Mouse (Mus musculus) kidney, embryonic 14.5 days (tissue): ENCODE measurements around the gene Sorcs2. TPM values are rescaled to one million over a fixed set of nuclear protein-coding genes. Genes with fewer than 3 reads are reported as not detected.
A peak's percentile ranks its signal among the peaks of the same experiment; 100 is the strongest.

ENCODE experiments used
- ATAC-seq: fragments of 200-750 bp; cut with Nextera tagmentation; 2 replicates; pipeline ENCODE4 v1.8.0; 2017; ENCODE audit warnings: moderate number of reproducible peaks, mild to moderate bottlenecking, moderate TSS enrichment, moderate library complexity; ENCODE audit not compliant: low FRiP score, low TSS enrichment
- H3K27ac ChIP-seq: fragments of 300-500 bp; sonication (generic); 2 replicates; pipeline ENCODE4 v1.5.1; 2014; ENCODE audit warnings: low read depth, mild to moderate bottlenecking, low read length, moderate library complexity, mixed read lengths
- H3K27me3 ChIP-seq: fragments of 300-500 bp; sonication (generic); 2 replicates; pipeline ENCODE4 v1.6.1; 2014; ENCODE audit warnings: mild to moderate bottlenecking, low read length; ENCODE audit not compliant: control insufficient read depth, insufficient read depth
- H3K36me3 ChIP-seq: fragments of 300-500 bp; sonication (generic); 2 replicates; pipeline ENCODE4 v1.6.1; 2014; ENCODE audit warnings: low read length, mixed read lengths; ENCODE audit not compliant: control insufficient read depth, insufficient read depth
- H3K4me1 ChIP-seq: fragments of 300-500 bp; sonication (generic); 2 replicates; pipeline ENCODE4 v1.6.1; 2014; ENCODE audit warnings: low read length, mixed read lengths; ENCODE audit not compliant: control insufficient read depth, insufficient read depth
- H3K4me2 ChIP-seq: fragments of 300-500 bp; sonication (generic); replicated peaks from 2 replicates; pipeline ENCODE4 v1.6.1; 2014; ENCODE audit warnings: low read depth, mild to moderate bottlenecking, low read length
- H3K4me3 ChIP-seq: fragments of 300-500 bp; sonication (generic); 2 replicates; pipeline ENCODE4 v1.5.1; 2014; ENCODE audit warnings: mild to moderate bottlenecking, low read length
- H3K9ac ChIP-seq: fragments of 300-500 bp; sonication (generic); 2 replicates; pipeline ENCODE4 v1.6.1; 2014; ENCODE audit warnings: low read depth, mild to moderate bottlenecking, low read length, moderate library complexity
- H3K9me3 ChIP-seq: fragments of 300-500 bp; sonication (generic); 2 replicates; pipeline ENCODE4 v1.6.1; 2016; ENCODE audit warnings: low read length; ENCODE audit not compliant: control insufficient read depth
- WGBS: fragments of 180-500 bp; shearing (Covaris S2); extraction: QIAGEN DNeasy Blood & Tissue Kit; methylation state at CpG from one replicate; pipeline ENCODE4 v1.1.7; 2014; 5-methylcytosine and 5-hydroxymethylcytosine counted together
- microRNA-seq: library from miRNA; unstranded; fragments of <30 nt; microRNA quantifications from one replicate; pipeline ENCODE4, GENCODE M21; 2016
- polyA plus RNA-seq: library from polyadenylated mRNA; unstranded; fragments of >200 nt; fragmentation: Nextera tagmentation; extraction: Ambion mirVana; gene quantifications from 2 replicates; pipeline ENCODE4 v1.2.1, GENCODE M21; 2014

Sorcs2 gene
- polyA plus RNA-seq, 1 experiment from 2014 or later = 10.3 TPM

- Histone ChIP-seq H3K9me3 (no peaks in the 10 kb centered on the region), H3K27me3 (no peaks in the 10 kb centered on the region), H3K4me2 (no peak overlapping the region), H3K27ac (no peak overlapping the region), H3K36me3 (peaks cover 51% of the 10 kb centered on the region; the same call in 1 of the 2 replicates), H3K9ac (no peak overlapping the region), H3K4me1 (peaks cover 44% of the 10 kb centered on the region), H3K4me3 (no peak overlapping the region)
- no peak for ATAC-seq
- 49% methylated on average over 3 of the region's 3 CpGs for WGBS
Observed at GRCm38 (mm10) chr5:35969857-35970256, 428.1 kb downstream of the Sorcs2 start.

Small RNA genes lying within 50 kb of the gene (microRNA-seq; reads per million reads assigned to microRNA genes)
- gene Mir7689 = 38.5 reads per million, percentile 44 among the genes with 10 or more reads in this experiment

Other genes starting within 250 kb of the Sorcs2 start
- 0.11 TPM in 2 replicates for gene Psapl1, start 194.1 kb downstream of the Sorcs2 start, polyA plus RNA-seq
- 60.1 and 61.8 TPM in 2 replicates for gene Grpel1, start 66.9 kb upstream of the Sorcs2 start, polyA plus RNA-seq
- 3.4 and 3.8 TPM in 2 replicates for gene Tada2b, start 86.1 kb upstream of the Sorcs2 start, polyA plus RNA-seq
- gene Ccdc96, start 86.4 kb upstream of the Sorcs2 start, polyA plus RNA-seq = 0.17 and 0.58 TPM in 2 replicates
- gene Tbc1d14, start 195.1 kb upstream of the Sorcs2 start, polyA plus RNA-seq = 27.7 and 49.9 TPM in 2 replicates